Mouse (Mus musculus): Measurements from ENCODE around the gene Stim2.

Gene Stim2

DNA sequence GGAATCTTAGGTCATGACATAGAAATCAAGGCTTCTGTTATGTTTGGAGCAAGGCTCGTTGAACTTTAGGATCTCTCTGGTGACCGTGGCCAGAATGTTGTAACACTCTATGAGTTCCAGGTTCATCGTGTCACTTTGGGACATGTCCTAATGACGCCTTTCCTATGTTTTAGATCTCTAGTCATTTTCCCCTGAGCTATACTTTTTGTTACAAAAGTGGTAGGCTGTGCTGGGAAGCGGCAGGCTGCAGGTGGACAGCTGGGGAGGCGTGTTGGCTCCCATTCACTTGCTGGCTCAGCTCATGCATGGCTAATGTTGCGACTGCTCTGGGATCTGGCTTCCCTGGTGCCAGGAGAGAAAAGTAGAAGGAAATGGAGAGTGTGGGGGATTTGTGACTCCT, 5.7 kb upstream of the Stim2 start:
- no peak for ATAC-seq (ENCODE audit: insufficient number of reproducible peaks, low FRiP score, low TSS enrichment)

- ATAC-seq (ENCODE audit: insufficient number of reproducible peaks, low FRiP score, low TSS enrichment): no peak
These were observed 3.7 kb upstream of the Stim2 start for GRCm38 (mm10) chr5:53994576-53994975.

DNA sequence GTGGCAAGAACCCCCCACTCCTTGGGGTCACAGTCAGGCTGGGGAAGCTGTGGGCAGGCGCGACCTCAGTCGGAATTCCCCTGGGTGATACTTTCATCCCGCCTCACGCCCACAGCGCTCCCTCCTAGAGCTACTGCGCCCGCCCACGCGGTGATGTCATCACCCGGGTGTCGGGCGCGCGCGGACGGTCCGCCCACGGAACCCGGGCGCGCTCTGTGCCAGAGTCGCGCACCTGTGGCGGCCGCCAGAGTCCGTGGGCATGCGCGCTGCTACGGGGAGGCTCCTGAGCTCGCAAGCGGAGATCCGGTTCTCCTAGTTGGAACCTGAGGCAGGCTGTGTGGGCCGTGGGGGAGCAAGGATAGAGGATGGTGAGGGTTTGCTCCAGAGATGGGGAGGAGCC, 3.0 kb upstream of the Stim2 start:
- ATAC-seq (ENCODE audit: insufficient number of reproducible peaks, low FRiP score, low TSS enrichment): peak; percentile 59

DNA sequence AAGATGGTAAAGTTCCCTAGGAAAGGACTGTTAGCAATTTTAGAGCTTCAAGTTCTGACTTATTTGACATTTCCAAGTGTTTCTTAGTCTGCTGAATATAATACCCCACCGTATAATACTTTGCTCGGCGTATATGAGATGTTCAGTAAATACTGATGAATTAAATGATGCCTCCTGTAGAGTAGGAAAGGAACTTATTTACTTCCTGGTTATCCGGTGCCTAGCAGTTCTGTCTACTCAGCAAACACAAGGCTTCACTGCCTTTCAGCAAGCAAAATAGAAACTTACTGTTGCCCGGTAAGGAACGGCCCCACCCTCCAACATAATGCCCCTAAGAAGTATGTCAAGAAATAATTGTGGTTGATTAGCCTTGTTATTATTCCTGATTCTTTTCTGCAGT, 1.5 kb upstream of the Stim2 start:
- no peak for ATAC-seq (ENCODE audit: insufficient number of reproducible peaks, low FRiP score, low TSS enrichment)

GRCm38 (mm10) chr5:53998743-53999460, 603 bp downstream of the Stim2 start:
- ATAC-seq (ENCODE audit: insufficient number of reproducible peaks, low FRiP score, low TSS enrichment): peak; percentile 20

GRCm38 (mm10) chr5:53999461-53999770, 1.1 kb downstream of the Stim2 start:
- ATAC-seq (ENCODE audit: insufficient number of reproducible peaks, low FRiP score, low TSS enrichment): 0 out of 2 replicates have a peak, but pooled peaks have one; percentile 5

DNA sequence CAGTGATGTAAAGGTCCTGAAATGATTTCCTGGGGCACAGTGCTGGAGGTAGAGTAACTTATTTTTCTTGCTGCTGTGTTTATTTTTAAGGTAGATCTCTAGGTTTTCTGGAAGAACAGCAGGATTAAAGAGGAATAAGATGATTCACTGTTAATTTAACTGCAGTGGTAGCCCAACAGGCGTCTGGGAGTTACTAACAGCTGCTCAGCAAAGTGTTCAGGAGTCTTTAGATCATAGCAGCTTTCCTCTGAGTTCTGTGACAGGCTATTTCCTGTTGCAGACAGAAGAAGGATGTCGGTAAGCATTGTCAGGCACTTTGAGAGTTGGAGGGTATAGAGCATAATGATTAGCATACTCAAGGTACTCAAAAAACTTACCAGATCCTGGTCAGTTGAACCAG, 1.5 kb downstream of the Stim2 start:
- ATAC-seq (ENCODE audit: insufficient number of reproducible peaks, low FRiP score, low TSS enrichment): no peak

- ATAC-seq (ENCODE audit: insufficient number of reproducible peaks, low FRiP score, low TSS enrichment): no peak
These were observed 2.7 kb downstream of the Stim2 start for GRCm38 (mm10) chr5:54001021-54001420.

- ATAC-seq (ENCODE audit: insufficient number of reproducible peaks, low FRiP score, low TSS enrichment): no peak
These were observed 7.0 kb downstream of the Stim2 start for GRCm38 (mm10) chr5:54005111-54005864.

DNA sequence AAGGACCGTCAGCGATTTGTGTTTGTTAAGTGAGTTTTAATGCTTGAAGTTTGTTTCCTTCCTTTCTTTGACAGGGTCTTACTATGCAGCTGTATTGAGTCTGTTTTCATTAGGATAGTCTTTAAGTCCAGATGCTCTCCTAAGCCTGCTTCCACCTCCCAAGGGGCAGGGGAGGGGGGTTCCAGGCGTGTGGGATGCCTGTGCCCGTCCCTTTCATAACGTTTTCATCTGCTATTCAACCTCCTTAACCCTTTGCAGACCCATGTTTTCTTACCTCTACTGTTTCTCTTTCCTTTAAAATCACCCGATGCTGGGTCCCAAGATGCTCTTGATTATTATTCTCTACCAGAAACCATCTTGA, 7.5 kb downstream of the Stim2 start:
- ATAC-seq (ENCODE audit: insufficient number of reproducible peaks, low FRiP score, low TSS enrichment): no peak

GRCm38 (mm10) chr5:54006845-54007244, 8.5 kb downstream of the Stim2 start:
- ATAC-seq (ENCODE audit: insufficient number of reproducible peaks, low FRiP score, low TSS enrichment): no peak

DNA sequence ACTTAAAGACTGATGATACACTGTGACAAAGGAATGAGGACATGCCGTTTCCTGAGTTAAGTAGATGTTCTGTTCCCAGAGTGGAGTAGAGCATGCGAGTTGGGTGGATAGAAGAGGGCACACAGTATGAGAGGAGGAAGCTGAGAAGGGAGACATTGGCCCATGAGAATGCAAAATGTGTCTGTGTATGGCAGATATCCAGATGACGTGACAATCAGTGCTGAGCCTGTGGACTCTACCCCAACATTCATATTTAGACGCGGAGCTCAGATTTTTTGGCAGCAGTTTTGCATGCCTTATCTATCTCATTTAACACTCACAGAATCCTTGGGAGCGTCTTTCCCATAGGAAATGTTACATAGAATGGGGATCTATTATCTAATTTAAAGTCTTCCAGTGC, 9.3 kb downstream of the Stim2 start:
- no peak for ATAC-seq (ENCODE audit: insufficient number of reproducible peaks, low FRiP score, low TSS enrichment)

- no peak for ATAC-seq (ENCODE audit: insufficient number of reproducible peaks, low FRiP score, low TSS enrichment)
These were observed 15.0 kb downstream of the Stim2 start for GRCm38 (mm10) chr5:54013271-54013670.

- ATAC-seq (ENCODE audit: insufficient number of reproducible peaks, low FRiP score, low TSS enrichment): no peak
These were observed 18.8 kb downstream of the Stim2 start for GRCm38 (mm10) chr5:54017143-54017542.

- no peak for ATAC-seq (ENCODE audit: insufficient number of reproducible peaks, low FRiP score, low TSS enrichment)
These were observed 20.6 kb downstream of the Stim2 start for GRCm38 (mm10) chr5:54018856-54019255.

GRCm38 (mm10) chr5:54019546-54019945, 21.2 kb downstream of the Stim2 start:
- no peak for ATAC-seq (ENCODE audit: insufficient number of reproducible peaks, low FRiP score, low TSS enrichment)

GRCm38 (mm10) chr5:54024610-54025009, 26.3 kb downstream of the Stim2 start:
- ATAC-seq (ENCODE audit: insufficient number of reproducible peaks, low FRiP score, low TSS enrichment): no peak

DNA sequence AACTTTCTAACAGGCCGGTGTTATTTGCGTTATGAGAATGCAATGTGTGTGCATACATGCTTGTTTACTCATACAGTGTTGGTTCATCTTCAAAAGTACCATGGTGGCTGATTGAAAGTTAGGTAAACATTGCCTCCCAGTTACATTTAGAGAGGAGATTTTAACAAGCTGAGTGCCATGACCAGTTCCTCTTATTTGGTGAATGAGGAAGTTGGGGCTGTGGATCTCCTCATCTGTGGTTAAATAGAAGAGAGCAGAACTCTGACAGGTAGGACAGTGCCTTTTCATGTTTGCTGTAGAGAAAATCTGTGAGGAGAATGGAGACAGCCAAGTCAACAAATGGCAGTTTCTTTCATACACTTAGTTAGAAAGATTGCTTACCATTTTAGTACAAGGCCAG, 27.3 kb downstream of the Stim2 start:
- ATAC-seq (ENCODE audit: insufficient number of reproducible peaks, low FRiP score, low TSS enrichment): no peak

- ATAC-seq (ENCODE audit: insufficient number of reproducible peaks, low FRiP score, low TSS enrichment): no peak
These were observed 34.9 kb downstream of the Stim2 start for GRCm38 (mm10) chr5:54033217-54033616.

DNA sequence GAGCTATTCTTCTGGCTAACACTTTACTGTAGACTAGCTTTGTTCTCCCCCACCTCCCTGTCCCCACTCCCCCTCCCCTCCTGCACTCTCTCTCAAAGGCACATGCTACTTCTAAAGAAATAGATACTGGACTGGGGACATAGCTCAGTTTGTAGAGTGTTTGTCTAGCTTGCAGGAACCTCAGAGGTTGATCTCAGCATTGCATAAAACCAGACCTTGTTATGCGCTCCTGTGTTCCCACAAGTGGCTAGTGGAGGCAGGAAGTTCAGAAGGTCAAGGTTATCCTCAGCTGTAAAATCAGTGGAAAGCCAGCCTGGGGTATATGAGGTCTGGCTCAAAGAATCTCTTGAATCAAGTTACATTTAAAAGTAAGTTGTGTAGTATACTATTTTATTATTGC, 36.4 kb downstream of the Stim2 start:
- ATAC-seq (ENCODE audit: insufficient number of reproducible peaks, low FRiP score, low TSS enrichment): no peak

- ATAC-seq (ENCODE audit: insufficient number of reproducible peaks, low FRiP score, low TSS enrichment): no peak
These were observed 40.3 kb downstream of the Stim2 start for GRCm38 (mm10) chr5:54038615-54039014.

DNA sequence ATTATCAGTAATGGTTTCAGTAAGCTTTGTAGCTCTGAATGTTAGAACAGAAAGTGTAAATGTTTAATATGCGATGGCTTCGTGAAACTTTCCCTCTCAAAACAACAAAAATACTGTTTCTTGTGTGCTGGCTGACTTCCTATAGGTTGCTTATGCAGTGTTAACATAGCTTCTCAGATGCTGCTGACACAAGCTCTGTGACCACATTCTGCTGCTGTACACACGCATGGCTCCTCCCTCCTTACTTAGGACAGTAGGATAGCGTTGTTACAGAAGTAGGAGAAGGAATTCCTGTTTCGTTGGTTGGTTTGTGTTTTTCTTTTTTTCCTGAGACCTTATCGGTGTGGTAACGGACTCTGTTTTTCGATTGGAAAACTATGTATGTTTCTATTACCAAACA, 42.2 kb downstream of the Stim2 start:
- no peak for ATAC-seq (ENCODE audit: insufficient number of reproducible peaks, low FRiP score, low TSS enrichment)

Measured in cerebellum, adult (tissue).